Mouse (Mus musculus) forebrain, embryonic 10.5 days (tissue): ENCODE results near the gene Nob1. TPM values are rescaled to one million over a fixed set of nuclear protein-coding genes. Genes with fewer than 3 reads are reported as not detected.

ENCODE experiments used
- polyA plus RNA-seq: library from polyadenylated mRNA; unstranded; fragments of >200 nt; fragmentation: Nextera tagmentation; extraction: Ambion mirVana; gene quantifications from 2 replicates; pipeline ENCODE4 v1.2.1, GENCODE M21; 2016

Gene Nob1
- polyA plus RNA-seq, 1 experiment from 2014 or later: 99.5 TPM

Other genes with a start within 250 kb of the Nob1 start
- gene Nfat5, start 131.6 kb downstream of the Nob1 start, polyA plus RNA-seq: 7.6 and 7.8 TPM in 2 replicates
- gene Nqo1, start 21.8 kb downstream of the Nob1 start, polyA plus RNA-seq: 6.3 and 7.7 TPM in 2 replicates
- gene Wwp2, start 11.3 kb upstream of the Nob1 start, polyA plus RNA-seq: 56.8 and 57.9 TPM in 2 replicates
- 344 and 357 TPM in 2 replicates for gene Psmd7, start 163.4 kb upstream of the Nob1 start, polyA plus RNA-seq